Mouse (Mus musculus) olfactory bulb, adult 2 months (tissue): ENCODE results near the gene Xkr7.

ENCODE experiments used
- CTCF ChIP-seq: fragments of 200-500 bp; IDR thresholded peaks from 2 replicates; pipeline ENCODE4 v1.5.1; 2012; ENCODE audit warnings: low read depth, mild to moderate bottlenecking, low read length, moderate library complexity; ENCODE audit not compliant: insufficient read depth
- POLR2A ChIP-seq: fragments of 200-500 bp; IDR thresholded peaks from 2 replicates; pipeline ENCODE4 v1.6.1; 2012; ENCODE audit warnings: mild to moderate bottlenecking, low read depth, low read length, moderate library complexity; ENCODE audit not compliant: insufficient read depth

DNA sequence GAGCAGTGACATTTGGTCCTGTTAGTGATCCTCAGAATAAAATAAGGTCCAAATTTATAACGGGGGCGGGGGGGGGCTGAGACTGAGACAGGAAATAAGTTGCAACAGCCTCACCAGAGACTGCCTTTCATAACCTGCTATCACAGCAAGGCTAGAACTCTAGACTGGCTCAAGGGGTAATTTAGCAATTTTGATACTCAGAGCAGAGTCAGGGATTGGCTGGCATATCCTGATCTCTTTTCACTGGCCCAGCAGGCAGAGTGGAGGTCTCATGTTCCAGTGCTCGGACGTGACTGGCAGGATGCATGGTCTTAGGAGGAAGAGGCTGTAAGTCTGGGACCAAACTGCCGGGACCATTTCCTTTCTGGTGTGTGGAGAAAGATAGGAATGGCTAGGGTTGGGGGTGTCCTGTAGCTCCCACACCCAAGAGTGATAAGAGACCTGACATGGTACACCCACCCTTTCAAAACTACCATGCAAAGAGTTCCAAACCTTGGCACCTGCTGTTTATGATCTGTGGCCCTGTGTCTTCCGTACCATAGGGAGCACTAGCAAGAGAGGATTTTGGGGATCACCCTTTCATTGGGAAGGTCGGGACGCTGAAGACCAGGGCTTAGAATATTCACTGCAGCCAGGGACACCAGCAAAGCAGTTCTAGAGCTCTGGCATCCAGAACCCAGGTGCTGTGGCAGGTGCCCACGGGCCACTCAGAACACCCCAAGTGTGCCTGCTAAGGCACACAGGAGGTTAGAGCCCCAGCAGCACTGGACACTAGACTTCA, 32.7 kb downstream of the Xkr7 start:
- TF ChIP-seq POLR2A (no peak), CTCF (no peak)
